Mouse (Mus musculus): ENCODE results near the gene Unc119. TPM values are rescaled to one million over a fixed set of nuclear protein-coding genes. Genes with fewer than 3 reads are reported as not detected.

Unc119 gene
- total and polyA plus RNA-seq, 3 experiments = 4.6 to 16.8 (median 4.9) TPM

GRCm38 (mm10) chr11:78370389-78370788, 27.1 kb downstream of the Unc119 start:
- Histone ChIP-seq H3K4me1 (ENCODE audit: control insufficient read depth, insufficient read depth, low read length) (no peaks in the 10 kb centered on the region), H3K27me3 (ENCODE audit: control insufficient read depth, insufficient read depth, low read length) (no peaks in the 10 kb centered on the region), H3K36me3 (ENCODE audit: control insufficient read depth, insufficient read depth, low read length) (no peaks in the 10 kb centered on the region), H3K27ac (no peak overlapping the region), H3K79me2 (replicated peaks; ENCODE audit: control insufficient read depth, insufficient read depth, low read length) (no peaks in the 10 kb centered on the region), H3K4me3 (no peak overlapping the region), H3K9ac (ENCODE audit: low read depth, low read length) (no peak overlapping the region)
- TF ChIP-seq EP300 (IDR thresholded peaks at IDR 0.05; ENCODE audit: insufficient read depth, low read depth, low read length) (no peak), POLR2A (IDR thresholded peaks at IDR 0.05; ENCODE audit: insufficient read depth, low read depth, low read length) (no peak)
- WGBS = 56% methylated on average over 1 of the region's 1 CpGs
- no peak for DNase-seq
- intact Hi-C loops (cut with DNase I) = no loop called here

DNA sequence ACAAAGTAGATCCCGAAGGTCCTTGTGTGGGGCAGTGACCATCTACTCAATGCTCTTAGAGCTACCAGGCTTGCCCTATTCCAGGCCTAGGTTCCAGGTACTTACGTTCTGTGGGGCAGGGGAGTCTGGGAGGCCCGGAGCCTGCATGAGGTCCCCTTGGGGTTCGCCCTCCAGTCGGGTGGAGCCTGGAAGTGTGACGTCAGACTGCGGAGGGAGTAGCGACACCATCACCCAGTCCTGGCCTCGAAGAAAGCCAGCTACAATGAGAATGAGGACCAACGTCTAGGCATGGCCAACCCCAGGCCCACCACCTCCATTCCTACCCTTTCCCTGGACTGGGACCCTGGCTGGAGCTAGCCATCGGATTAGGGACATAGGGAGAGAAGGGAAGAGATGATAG, 28.4 kb downstream of the Unc119 start:
- H3K27me3 ChIP-seq (ENCODE audit: control insufficient read depth, insufficient read depth, low read length) = no peaks in the 10 kb centered on the region
- DNase-seq = no peak
- intact Hi-C loops (cut with DNase I) = no loop called here
- H3K4me3 ChIP-seq = no peak overlapping the region
- TF ChIP-seq EP300 (IDR thresholded peaks at IDR 0.05; ENCODE audit: insufficient read depth, low read depth, low read length) = no peak
- WGBS = 90% methylated on average over 11 of the region's 11 CpGs
- no peak overlapping the region for H3K27ac ChIP-seq
- no peaks in the 10 kb centered on the region for H3K79me2 ChIP-seq (replicated peaks; ENCODE audit: control insufficient read depth, insufficient read depth, low read length)
- no peaks in the 10 kb centered on the region for H3K36me3 ChIP-seq (ENCODE audit: control insufficient read depth, insufficient read depth, low read length)
- H3K4me1 ChIP-seq (ENCODE audit: control insufficient read depth, insufficient read depth, low read length) = no peaks in the 10 kb centered on the region
- H3K9ac ChIP-seq (ENCODE audit: low read depth, low read length) = no peak overlapping the region

GRCm38 (mm10) chr11:78372166-78372565, 28.9 kb downstream of the Unc119 start:
- Histone ChIP-seq H3K27ac (no peak overlapping the region), H3K79me2 (replicated peaks; ENCODE audit: control insufficient read depth, insufficient read depth, low read length) (no peaks in the 10 kb centered on the region), H3K27me3 (ENCODE audit: control insufficient read depth, insufficient read depth, low read length) (no peaks in the 10 kb centered on the region), H3K9ac (ENCODE audit: low read depth, low read length) (no peak overlapping the region), H3K4me3 (no peak overlapping the region), H3K36me3 (ENCODE audit: control insufficient read depth, insufficient read depth, low read length) (no peaks in the 10 kb centered on the region), H3K4me1 (ENCODE audit: control insufficient read depth, insufficient read depth, low read length) (no peaks in the 10 kb centered on the region)
- no peak for TF ChIP-seq CTCF (IDR thresholded peaks at IDR 0.05)
- no peak for TF ChIP-seq POLR2A (IDR thresholded peaks at IDR 0.05; ENCODE audit: insufficient read depth, low read depth, low read length)
- TF ChIP-seq EP300 (IDR thresholded peaks at IDR 0.05; ENCODE audit: insufficient read depth, low read depth, low read length) = no peak
- WGBS = 55% methylated on average over 3 of the region's 3 CpGs
- intact Hi-C loops (cut with DNase I) = no loop called here
- no peak for DNase-seq

- Histone ChIP-seq H3K4me3 (no peak overlapping the region), H3K27me3 (ENCODE audit: control insufficient read depth, insufficient read depth, low read length) (no peaks in the 10 kb centered on the region), H3K79me2 (replicated peaks; ENCODE audit: control insufficient read depth, insufficient read depth, low read length) (no peaks in the 10 kb centered on the region), H3K4me1 (ENCODE audit: control insufficient read depth, insufficient read depth, low read length) (no peaks in the 10 kb centered on the region), H3K36me3 (ENCODE audit: control insufficient read depth, insufficient read depth, low read length) (no peaks in the 10 kb centered on the region), H3K9ac (ENCODE audit: low read depth, low read length) (no peak overlapping the region), H3K27ac (no peak overlapping the region)
- intact Hi-C loops (cut with DNase I) = no loop called here
- WGBS = 71% methylated on average over 7 of the region's 7 CpGs
- DNase-seq = no peak
- TF ChIP-seq CTCF (IDR thresholded peaks at IDR 0.05) (no peak), EP300 (IDR thresholded peaks at IDR 0.05; ENCODE audit: insufficient read depth, low read depth, low read length) (no peak), POLR2A (IDR thresholded peaks at IDR 0.05; ENCODE audit: insufficient read depth, low read depth, low read length) (no peak)
Observed at GRCm38 (mm10) chr11:78372610-78373009, 29.3 kb downstream of the Unc119 start.

DNA sequence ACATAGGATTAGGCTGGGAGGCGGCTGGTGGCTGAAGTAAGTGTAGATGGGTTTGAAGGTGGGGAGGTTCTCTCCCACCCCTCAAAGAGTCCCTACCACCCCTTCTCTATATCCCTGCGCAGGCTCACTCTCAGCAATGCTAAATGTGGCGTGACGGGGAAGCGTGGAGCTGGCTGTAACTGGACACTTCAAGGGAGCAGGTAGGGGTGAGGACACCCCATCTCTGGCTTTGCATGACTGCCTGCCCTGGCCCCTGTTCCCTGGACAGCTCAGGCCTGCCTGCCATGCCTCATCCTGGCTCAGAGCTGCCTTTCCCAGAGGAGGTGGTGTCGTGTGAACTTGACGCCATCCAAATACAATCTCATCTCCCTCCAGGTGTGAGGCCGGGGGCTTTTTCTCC, 30.9 kb downstream of the Unc119 start:
- Histone ChIP-seq H3K27ac (no peak overlapping the region), H3K9ac (ENCODE audit: low read depth, low read length) (no peak overlapping the region), H3K4me1 (ENCODE audit: control insufficient read depth, insufficient read depth, low read length) (no peaks in the 10 kb centered on the region), H3K4me3 (no peak overlapping the region), H3K79me2 (replicated peaks; ENCODE audit: control insufficient read depth, insufficient read depth, low read length) (no peaks in the 10 kb centered on the region), H3K36me3 (ENCODE audit: control insufficient read depth, insufficient read depth, low read length) (no peaks in the 10 kb centered on the region), H3K27me3 (ENCODE audit: control insufficient read depth, insufficient read depth, low read length) (no peaks in the 10 kb centered on the region; the same call in 1 of the 2 replicates)
- intact Hi-C loops (cut with DNase I) = no loop called here
- 88% methylated on average over 8 of the region's 8 CpGs for WGBS
- TF ChIP-seq POLR2A (IDR thresholded peaks at IDR 0.05; ENCODE audit: insufficient read depth, low read depth, low read length) (no peak), CTCF (IDR thresholded peaks at IDR 0.05) (no peak), EP300 (IDR thresholded peaks at IDR 0.05; ENCODE audit: insufficient read depth, low read depth, low read length) (no peak)
- DNase-seq = no peak

DNA sequence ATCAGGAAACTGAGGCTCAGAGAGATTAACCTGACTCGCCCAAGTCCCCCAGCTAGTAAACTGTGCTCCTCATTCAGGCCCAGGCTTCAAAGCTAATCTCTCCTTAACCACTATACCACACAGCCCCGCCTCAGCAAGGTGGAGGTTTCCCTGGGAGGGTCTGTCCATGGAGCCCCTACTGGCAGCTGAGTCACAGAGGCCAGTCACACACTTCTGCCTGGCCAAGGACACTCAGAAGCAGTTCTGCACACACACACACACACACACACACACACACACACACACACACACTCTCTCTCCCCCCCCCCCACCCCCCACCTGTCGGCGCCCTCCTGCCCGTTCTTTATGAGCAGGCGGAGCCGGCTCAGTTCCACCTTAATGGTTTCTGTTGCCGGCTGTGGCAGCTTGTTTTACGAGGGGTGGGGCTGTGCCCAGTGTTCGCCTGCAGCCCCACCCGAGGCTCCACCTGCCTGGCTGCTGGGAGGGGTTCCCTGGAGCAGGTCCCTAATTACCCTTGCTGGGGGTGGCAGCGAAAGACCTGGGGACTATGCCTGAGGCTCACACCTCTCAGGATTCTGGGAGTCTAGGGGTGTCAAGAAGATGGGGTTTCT, 34.4 kb downstream of the Unc119 start:
- Histone ChIP-seq H3K4me3 (no peak overlapping the region), H3K36me3 (ENCODE audit: control insufficient read depth, insufficient read depth, low read length) (no peaks in the 10 kb centered on the region), H3K27me3 (ENCODE audit: control insufficient read depth, insufficient read depth, low read length) (no peaks in the 10 kb centered on the region; the same call in 1 of the 2 replicates), H3K79me2 (replicated peaks; ENCODE audit: control insufficient read depth, insufficient read depth, low read length) (no peaks in the 10 kb centered on the region), H3K27ac (no peak overlapping the region), H3K9ac (ENCODE audit: low read depth, low read length) (no peak overlapping the region), H3K4me1 (ENCODE audit: control insufficient read depth, insufficient read depth, low read length) (no peaks in the 10 kb centered on the region)
- no peak for DNase-seq
- intact Hi-C loops (cut with DNase I) = no loop called here
- 48% methylated on average over 9 of the region's 12 CpGs for WGBS
- TF ChIP-seq EP300 (IDR thresholded peaks at IDR 0.05; ENCODE audit: insufficient read depth, low read depth, low read length) (no peak), CTCF (IDR thresholded peaks at IDR 0.05) (no peak), POLR2A (IDR thresholded peaks at IDR 0.05; ENCODE audit: insufficient read depth, low read depth, low read length) (no peak)

Data from heart, adult 2 months (tissue).